Mouse (Mus musculus) heart, adult 2 months (tissue): Measurements from ENCODE around the gene Aldh1b1. TPM values are rescaled to one million over a fixed set of nuclear protein-coding genes. Genes with fewer than 3 reads are reported as not detected.

Source experiments
- DNase-seq, 2 experiments: peaks; one replicate each; pipeline ENCODE4 v3.0.0; 2021
- H3K27ac ChIP-seq: fragments of 200-600 bp; 2 replicates; pipeline ENCODE4 v1.8.1; 2022
- H3K27me3 ChIP-seq: fragments of 200-500 bp; 2 replicates; pipeline ENCODE4 v1.6.1; 2012; ENCODE audit warnings: mild to moderate bottlenecking, low read length, inconsistent platforms, mixed read lengths; ENCODE audit not compliant: control insufficient read depth, insufficient read depth
- H3K36me3 ChIP-seq: fragments of 200-500 bp; 2 replicates; pipeline ENCODE4 v1.6.1; 2012; ENCODE audit warnings: low read length, inconsistent platforms; ENCODE audit not compliant: control insufficient read depth, insufficient read depth
- H3K4me1 ChIP-seq: fragments of 200-500 bp; 2 replicates; pipeline ENCODE4 v1.6.1; 2011; ENCODE audit warnings: low read length; ENCODE audit not compliant: control insufficient read depth, insufficient read depth
- H3K4me3 ChIP-seq: fragments of 200-600 bp; 2 replicates; pipeline ENCODE4 v1.8.1; 2022
- H3K79me2 ChIP-seq: fragments of 200-500 bp; replicated peaks from 2 replicates; pipeline ENCODE4 v1.6.1; 2012; ENCODE audit warnings: mild to moderate bottlenecking, inconsistent platforms, low read length, moderate library complexity, mixed read lengths; ENCODE audit not compliant: control insufficient read depth, insufficient read depth
- H3K9ac ChIP-seq: fragments of 200-500 bp; 2 replicates; pipeline ENCODE4 v1.6.1; 2012; ENCODE audit warnings: low read depth, mild to moderate bottlenecking, control low read depth, inconsistent platforms, low read length, mixed read lengths
- CTCF ChIP-seq: fragments of 200-600 bp; IDR thresholded peaks from 2 replicates; pipeline ENCODE4 v1.8.1; 2022; ENCODE audit warnings: antibody characterized with exemption, mild to moderate bottlenecking, moderate library complexity
- EP300 ChIP-seq: fragments of 200-500 bp; IDR thresholded peaks from 2 replicates; pipeline ENCODE4 v1.6.1; 2011; ENCODE audit warnings: low read depth, low read length, control low read depth; ENCODE audit not compliant: insufficient read depth
- POLR2A ChIP-seq: fragments of 200-500 bp; IDR thresholded peaks from 2 replicates; pipeline ENCODE4 v1.6.1; 2011; ENCODE audit warnings: mild to moderate bottlenecking, low read depth, low read length, control low read depth; ENCODE audit not compliant: insufficient read depth
- WGBS: fragments of 180-500 bp; shearing (Covaris S2); methylation state at CpG from one replicate; pipeline ENCODE4 v1.1.7; 2018; 5-methylcytosine and 5-hydroxymethylcytosine counted together
- intact Hi-C: fragments of 180-260 bp; cut with DNase I; formaldehyde crosslinking; loops from one replicate; pipeline ENCODE4 v1.15.1; 2025
- polyA plus RNA-seq: library from polyadenylated mRNA; depleted of rRNA; stranded (reverse); fragments of >200 nt; gene quantifications from 2 replicates; pipeline ENCODE4 v1.2.3, GENCODE M21; 2012
- total RNA-seq, 2 experiments: library from RNA; stranded (reverse); gene quantifications; 2 replicates each; pipeline ENCODE4 v1.2.3; 2021

Aldh1b1 gene
- total and polyA plus RNA-seq, 3 experiments, result 12.3 to 18.9 (median 12.7) TPM

DNA sequence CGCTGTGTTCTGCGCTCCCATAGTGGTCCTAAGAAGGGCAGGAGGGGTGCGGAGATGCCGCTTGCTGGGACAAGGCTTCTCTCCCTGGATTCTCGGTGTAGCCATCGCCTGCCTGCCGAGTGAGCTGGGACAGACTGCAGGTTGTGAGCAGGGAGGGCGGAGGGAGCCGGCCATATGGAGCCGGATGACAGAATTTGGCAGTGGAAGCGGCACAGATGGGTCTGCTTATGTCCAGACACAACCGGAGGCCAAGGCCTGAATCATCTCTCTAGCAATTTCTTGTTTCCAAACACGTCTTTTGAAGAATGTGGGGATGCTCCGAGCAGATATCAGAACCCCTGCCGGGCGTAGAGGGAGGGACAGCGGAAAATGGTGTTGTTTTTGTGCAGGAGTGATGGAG lies 42.9 kb upstream of the Aldh1b1 start:
- WGBS, result 61% methylated on average over 17 of the region's 17 CpGs
- no peaks in the 10 kb centered on the region; the same call in 1 of the 2 replicates for H3K4me1 ChIP-seq
- H3K27ac ChIP-seq, result no peak overlapping the region
- no peak for TF ChIP-seq POLR2A
- TF ChIP-seq EP300, result no peak
- TF ChIP-seq CTCF, result no peak
- intact Hi-C loops, result no loop called here
- H3K9ac ChIP-seq, result no peak overlapping the region
- no peaks in the 10 kb centered on the region for H3K79me2 ChIP-seq
- peak in 1 of 2 experiments; percentile 45 for DNase-seq
- H3K4me3 ChIP-seq, result no peak overlapping the region
- no peaks in the 10 kb centered on the region for H3K36me3 ChIP-seq
- no peaks in the 10 kb centered on the region for H3K27me3 ChIP-seq

DNA sequence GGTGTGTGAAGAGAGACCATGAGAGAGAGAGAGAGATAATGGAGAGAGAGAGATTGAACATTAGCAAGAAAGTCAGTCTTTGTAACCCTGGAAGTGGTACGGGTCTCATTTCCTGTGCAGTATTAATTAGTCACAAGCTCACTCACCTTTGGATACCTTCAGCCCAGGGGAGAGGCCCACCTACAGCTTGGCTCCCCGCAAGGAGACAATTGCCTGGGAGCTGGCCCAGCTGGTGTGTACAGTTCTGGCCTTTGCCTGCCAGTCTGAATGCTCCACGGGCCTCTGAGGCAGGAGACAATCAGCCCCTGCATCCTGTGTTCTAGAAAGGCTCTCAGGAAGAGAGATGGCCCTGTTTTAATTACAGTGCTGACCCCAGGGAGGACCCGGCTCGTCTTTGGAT lies 40.9 kb upstream of the Aldh1b1 start:
- H3K27me3 ChIP-seq, result no peaks in the 10 kb centered on the region
- intact Hi-C loops, result no loop called here
- no peak for TF ChIP-seq EP300
- TF ChIP-seq CTCF, result no peak
- no peak for TF ChIP-seq POLR2A
- H3K4me1 ChIP-seq, result peaks cover 2% of the 10 kb centered on the region; the same call in 1 of the 2 replicates
- no peaks in the 10 kb centered on the region for H3K36me3 ChIP-seq
- H3K4me3 ChIP-seq, result no peak overlapping the region
- no peak overlapping the region for H3K9ac ChIP-seq
- no peak for DNase-seq
- 55% methylated on average over 5 of the region's 5 CpGs for WGBS
- H3K27ac ChIP-seq, result no peak overlapping the region
- no peaks in the 10 kb centered on the region for H3K79me2 ChIP-seq

DNA sequence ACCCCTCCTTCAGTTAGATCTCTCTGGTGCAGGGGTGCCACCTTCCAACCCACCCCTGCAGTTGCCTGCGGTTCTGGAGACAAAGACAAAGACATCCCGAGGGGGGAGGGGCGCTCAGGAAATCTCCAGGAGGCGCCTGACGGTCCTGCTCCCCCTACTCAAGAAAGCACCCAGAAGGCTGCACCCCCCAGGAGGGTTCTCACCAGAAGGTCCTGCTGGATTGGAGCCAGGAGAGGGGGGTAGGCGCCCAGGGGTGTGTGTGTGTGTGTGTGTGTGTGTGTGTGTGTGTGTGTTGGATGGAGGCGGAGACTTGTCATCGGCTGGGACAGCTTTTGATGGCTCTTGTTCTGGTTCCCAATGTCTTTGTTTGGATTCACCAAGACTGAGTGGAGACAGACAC lies 39.4 kb upstream of the Aldh1b1 start:
- no peak for TF ChIP-seq CTCF
- TF ChIP-seq POLR2A, result no peak
- TF ChIP-seq EP300, result no peak
- WGBS, result 75% methylated on average over 8 of the region's 8 CpGs
- intact Hi-C loops, result no loop called here
- H3K4me3 ChIP-seq, result no peak overlapping the region
- H3K9ac ChIP-seq, result no peak overlapping the region
- H3K27me3 ChIP-seq, result no peaks in the 10 kb centered on the region
- no peak for DNase-seq
- H3K27ac ChIP-seq, result no peak overlapping the region
- H3K79me2 ChIP-seq, result no peaks in the 10 kb centered on the region
- H3K4me1 ChIP-seq, result peaks cover 6% of the 10 kb centered on the region
- H3K36me3 ChIP-seq, result no peaks in the 10 kb centered on the region

DNA sequence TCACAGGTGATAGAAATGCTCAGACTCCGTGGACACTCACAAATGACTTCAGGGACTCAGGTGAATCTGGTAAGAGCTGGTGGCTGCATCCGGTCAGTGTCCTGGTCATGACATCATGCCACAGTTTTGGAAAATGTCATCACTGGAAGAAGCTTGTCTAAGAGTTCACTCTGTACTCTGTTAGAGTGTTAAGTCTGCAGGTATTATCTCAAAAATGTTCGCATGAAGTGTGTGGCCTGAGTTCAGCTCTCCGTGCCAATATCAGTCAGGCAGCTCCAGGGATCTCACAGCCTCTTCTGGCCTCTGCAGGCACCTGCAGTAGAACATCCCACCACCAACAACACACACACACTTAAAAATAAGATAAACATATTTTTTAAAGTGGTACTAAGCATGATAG lies 36.2 kb upstream of the Aldh1b1 start:
- peaks cover 7% of the 10 kb centered on the region for H3K4me1 ChIP-seq

DNA sequence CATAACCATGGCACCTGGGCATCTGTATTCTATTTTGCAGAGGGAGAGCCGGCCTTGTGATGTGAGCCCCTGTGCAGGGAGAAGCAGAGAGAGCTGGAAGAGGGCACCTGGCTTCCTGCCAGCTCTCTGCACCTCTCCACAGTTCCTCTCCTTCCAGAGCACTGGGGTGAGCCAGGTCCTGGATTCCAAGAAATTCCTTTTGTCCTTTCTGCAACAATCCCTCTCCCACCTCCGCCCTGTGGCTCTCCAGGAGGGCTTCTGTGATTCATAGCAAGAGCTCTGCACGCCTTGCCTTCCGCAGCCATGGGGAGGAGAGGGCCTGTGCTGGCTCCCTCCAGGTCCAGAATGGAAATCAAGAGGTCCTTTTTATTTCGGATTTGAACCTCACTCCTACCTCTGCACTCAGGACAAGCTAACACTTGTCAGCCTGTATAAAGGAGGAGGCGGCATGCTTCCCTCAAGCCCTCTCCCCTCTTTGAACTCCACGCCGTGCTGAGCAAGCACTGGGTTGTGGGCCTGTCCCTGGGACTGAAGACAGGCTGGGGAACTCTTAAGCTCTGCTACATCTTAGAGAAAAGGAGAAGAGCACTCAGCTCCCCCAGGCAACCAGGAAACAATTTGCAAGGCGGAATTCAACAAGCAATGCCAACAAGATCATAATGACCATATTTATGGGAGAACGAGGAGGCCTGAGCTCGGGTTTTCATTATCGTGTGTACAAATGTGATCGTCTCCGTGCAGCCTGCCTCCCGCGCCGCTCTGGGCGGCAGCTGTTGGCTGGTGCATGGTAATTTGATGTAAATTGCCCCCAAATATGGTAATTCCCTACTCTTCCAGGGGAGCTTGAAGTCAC lies 35.3 kb upstream of the Aldh1b1 start:
- peak overlapping the region; percentile 41; the same call in 1 of the 2 replicates for H3K9ac ChIP-seq

More for the DNA sequence above, 36.2 kb upstream of the Aldh1b1 start:
- H3K27ac ChIP-seq, result no peak overlapping the region
- H3K9ac ChIP-seq, result no peak overlapping the region
- DNase-seq, result peak in 1 of 2 experiments; percentile 30
- no peaks in the 10 kb centered on the region for H3K27me3 ChIP-seq
- no peak overlapping the region for H3K4me3 ChIP-seq
- 56% methylated on average over 4 of the region's 4 CpGs for WGBS
- H3K36me3 ChIP-seq, result no peaks in the 10 kb centered on the region
- no peaks in the 10 kb centered on the region for H3K79me2 ChIP-seq
- intact Hi-C loops, result loop anchor here (10.0 kb wide), 1 partner anchor 298 kb away; no protein-coding TSS in a partner anchor
- TF ChIP-seq EP300, result no peak
- TF ChIP-seq CTCF, result peak; percentile 27; the same call in 1 of the 2 replicates
- no peak for TF ChIP-seq POLR2A

DNA sequence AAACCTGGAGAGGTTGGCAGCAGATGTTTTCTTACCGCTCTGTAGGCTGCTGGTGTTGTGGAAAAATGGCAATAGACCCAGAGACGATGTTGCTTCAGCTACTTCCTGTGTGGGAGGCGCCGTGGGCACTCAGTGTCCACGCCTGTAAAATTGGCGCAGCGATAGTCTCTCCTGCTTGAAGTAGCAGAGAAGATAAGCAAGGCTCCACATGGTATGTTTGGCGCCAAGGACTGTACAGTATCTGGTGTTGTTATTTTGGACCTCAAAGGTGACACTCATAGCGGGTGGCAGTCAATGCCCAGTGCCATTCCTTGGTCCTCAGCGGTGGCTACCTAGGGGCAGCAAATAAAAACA lies 34.7 kb upstream of the Aldh1b1 start:
- 6% methylated on average over 10 of the region's 10 CpGs for WGBS
- Histone ChIP-seq H3K27ac (peak overlapping the region; percentile 45), H3K36me3 (no peaks in the 10 kb centered on the region), H3K9ac (peak overlapping the region; percentile 11; the same call in 1 of the 2 replicates), H3K27me3 (no peaks in the 10 kb centered on the region), H3K4me1 (peaks cover 7% of the 10 kb centered on the region), H3K79me2 (no peaks in the 10 kb centered on the region), H3K4me3 (peak overlapping the region; percentile 47)
- intact Hi-C loops, result loop anchor here (10.0 kb wide), 1 partner anchor 299 kb away; no protein-coding TSS in a partner anchor
- peak; percentile 43 to 68 for DNase-seq
- no peak for TF ChIP-seq EP300
- no peak for TF ChIP-seq POLR2A
- TF ChIP-seq CTCF, result no peak

More for the DNA sequence above, 35.3 kb upstream of the Aldh1b1 start:
- H3K36me3 ChIP-seq, result no peaks in the 10 kb centered on the region
- no peak for TF ChIP-seq EP300
- 23% methylated on average over 18 of the region's 18 CpGs for WGBS
- H3K79me2 ChIP-seq, result no peaks in the 10 kb centered on the region
- H3K27me3 ChIP-seq, result no peaks in the 10 kb centered on the region
- peak overlapping the region; percentile 47 for H3K4me3 ChIP-seq
- H3K4me1 ChIP-seq, result peaks cover 7% of the 10 kb centered on the region
- peak overlapping the region; percentile 45 for H3K27ac ChIP-seq
- DNase-seq, result peak; percentile 30 to 41
- intact Hi-C loops, result loop anchor here (10.0 kb wide), 1 partner anchor 299 kb away; no protein-coding TSS in a partner anchor
